Mouse (Mus musculus) heart, adult 2 months (tissue): ENCODE results near the gene Gm20388.

Experiments used
- CTCF ChIP-seq: fragments of 200-600 bp; IDR thresholded peaks from 2 replicates; pipeline ENCODE4 v1.8.1; 2022; ENCODE audit warnings: antibody characterized with exemption, mild to moderate bottlenecking, moderate library complexity
- POLR2A ChIP-seq: fragments of 200-500 bp; IDR thresholded peaks from 2 replicates; pipeline ENCODE4 v1.6.1; 2011; ENCODE audit warnings: mild to moderate bottlenecking, low read depth, low read length, control low read depth; ENCODE audit not compliant: insufficient read depth

- TF ChIP-seq POLR2A (no peak), CTCF (no peak)
Measured at GRCm38 (mm10) chr8:122102286-122102685, 2191.6 kb downstream of the Gm20388 start.
